Mouse (Mus musculus) CD4-positive, CD25-positive, alpha-beta regulatory T cell (primary cell): ENCODE measurements around the gene Tnfsf13b. TPM values are rescaled to one million over a fixed set of nuclear protein-coding genes. Genes with fewer than 3 reads are reported as not detected.

ENCODE experiments used
- polyA plus RNA-seq: library from polyadenylated mRNA; unstranded; fragments of 100-300 nt; shearing (Covaris generic); gene quantifications from one replicate; pipeline ENCODE4 v1.2.1, GENCODE M21; 2017

Tnfsf13b gene
- 1.3 TPM for polyA plus RNA-seq

DNA sequence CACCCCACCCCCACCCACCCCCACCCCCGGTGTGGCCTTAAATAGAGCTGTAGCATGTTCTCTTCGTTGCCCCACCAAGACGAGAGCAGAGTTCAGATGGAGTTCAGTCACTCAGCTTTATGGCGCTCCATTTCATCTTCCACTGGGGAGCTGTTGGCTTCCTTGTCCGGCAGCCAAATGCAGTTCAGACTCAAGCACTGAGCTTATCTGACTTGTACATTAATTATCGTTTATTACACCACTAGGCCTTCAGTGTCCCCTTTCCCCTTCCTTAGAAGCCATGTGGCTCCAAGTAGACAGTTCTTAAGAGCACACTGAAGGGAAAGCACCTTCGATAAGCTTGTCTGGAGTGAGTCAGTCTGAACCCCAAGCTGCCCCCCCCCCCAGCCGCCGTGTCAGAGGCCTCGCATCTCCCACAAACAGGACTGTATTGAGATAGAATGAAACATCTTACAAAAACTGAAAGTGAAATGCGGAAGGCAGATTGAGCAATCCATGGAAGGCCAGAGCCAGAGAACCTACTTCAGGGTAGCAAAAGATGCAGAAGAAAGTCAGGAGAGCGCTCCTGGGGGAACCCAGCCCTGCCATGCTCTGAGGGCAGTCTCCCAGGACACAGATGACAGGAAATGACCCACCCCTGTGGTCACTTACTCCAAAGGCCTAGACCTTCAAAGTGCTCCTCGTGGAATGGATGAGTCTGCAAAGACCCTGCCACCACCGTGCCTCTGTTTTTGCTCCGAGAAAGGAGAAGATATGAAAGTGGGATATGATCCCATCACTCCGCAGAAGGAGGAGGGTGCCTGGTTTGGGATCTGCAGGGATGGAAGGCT, at the start of gene Tnfsf13b:
TSS of gene Tnfsf13b (plus strand) at position 312 of the 830 bp plus-strand sequence.

GRCm38 (mm10) chr8:9977573-9978314, 28.5 kb upstream of the Tnfsf13b start, which contains the start of the genes Lig4 and Abhd13:
Lig4 (minus strand) TSS chr8:9977686.
Abhd13 (plus strand) TSS chr8:9977707.

Other genes with a start within 250 kb of the Tnfsf13b start
- gene Fam155a, start 235.3 kb upstream of the Tnfsf13b start, polyA plus RNA-seq, result not detected
- not detected for gene Gm10217, start 142.2 kb upstream of the Tnfsf13b start, polyA plus RNA-seq
- 4.0 TPM for gene Lig4, start 28.8 kb upstream of the Tnfsf13b start, polyA plus RNA-seq
- 19.3 TPM for gene Abhd13, start 28.8 kb upstream of the Tnfsf13b start, polyA plus RNA-seq
- gene Myo16, start 147.4 kb downstream of the Tnfsf13b start, polyA plus RNA-seq, result 0.06 TPM